Mouse (Mus musculus): ENCODE measurements around the gene Shh. TPM values are rescaled to one million over a fixed set of nuclear protein-coding genes. Genes with fewer than 3 reads are reported as not detected.

Gene Shh
- polyA plus RNA-seq, 1 experiment from 2014 or later, result 1.2 TPM

GRCm38 (mm10) chr5:28476389-28477379 is 9.6 kb upstream of the Shh start:
- no peak for ATAC-seq (ENCODE audit: insufficient number of reproducible peaks, low FRiP score, low TSS enrichment, low read depth)
- 57% methylated on average over 10 of the region's 10 CpGs for WGBS

DNA sequence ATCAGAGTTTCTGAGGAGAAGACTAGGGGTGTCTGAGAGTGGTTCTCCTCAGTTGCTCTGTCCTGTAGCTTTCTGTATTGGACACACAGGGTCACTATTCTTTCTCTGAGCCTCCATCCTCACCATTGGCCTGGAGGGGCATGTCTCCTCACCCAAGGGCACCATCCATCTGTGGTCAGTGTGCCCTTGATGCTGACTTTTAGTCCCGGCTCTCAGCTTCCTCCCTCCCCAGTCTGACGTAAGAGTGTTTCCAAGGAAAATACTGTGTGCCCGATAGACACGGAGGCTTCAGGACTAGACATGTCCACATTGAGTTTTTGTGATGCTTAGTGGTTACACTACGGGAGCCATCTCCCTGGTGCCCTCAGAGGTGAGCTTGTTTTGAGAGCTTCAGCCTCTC is 6.5 kb upstream of the Shh start:
- Histone ChIP-seq H3K36me3 (ENCODE audit: control insufficient read depth, insufficient read depth, low read length) (no peaks in the 10 kb centered on the region), H3K27me3 (ENCODE audit: control insufficient read depth, insufficient read depth, low read length) (peaks cover 8% of the 10 kb centered on the region), H3K4me3 (ENCODE audit: low read depth, low read length) (no peak overlapping the region), H3K4me1 (ENCODE audit: control insufficient read depth, insufficient read depth, low read length) (no peaks in the 10 kb centered on the region), H3K4me2 (ENCODE audit: low read depth, severe bottlenecking) (no peak overlapping the region), H3K9ac (ENCODE audit: low read length) (no peak overlapping the region), H3K27ac (replicated peaks; ENCODE audit: low read depth, low read length) (no peak overlapping the region), H3K9me3 (ENCODE audit: control insufficient read depth, low read length) (no peaks in the 10 kb centered on the region)
- DNase-seq (ENCODE audit: low spot score), result no peak
- no peak for ATAC-seq (ENCODE audit: insufficient number of reproducible peaks, low FRiP score, low TSS enrichment, low read depth)
- WGBS, result 87% methylated on average over 5 of the region's 5 CpGs

More at GRCm38 (mm10) chr5:28476389-28477379, 9.6 kb upstream of the Shh start:
- no peak overlapping the region for H3K4me2 ChIP-seq (ENCODE audit: low read depth, severe bottlenecking)
- peaks cover 2% of the 10 kb centered on the region; the same call in 1 of the 2 replicates for H3K27me3 ChIP-seq (ENCODE audit: control insufficient read depth, insufficient read depth, low read length)
- no peak overlapping the region for H3K4me3 ChIP-seq (ENCODE audit: low read depth, low read length)
- no peaks in the 10 kb centered on the region for H3K9me3 ChIP-seq (ENCODE audit: control insufficient read depth, low read length)
- no peak for DNase-seq (ENCODE audit: low spot score)
- no peak overlapping the region for H3K27ac ChIP-seq (replicated peaks; ENCODE audit: low read depth, low read length)
- H3K36me3 ChIP-seq (ENCODE audit: control insufficient read depth, insufficient read depth, low read length), result no peaks in the 10 kb centered on the region
- H3K9ac ChIP-seq (ENCODE audit: low read length), result no peak overlapping the region
- H3K4me1 ChIP-seq (ENCODE audit: control insufficient read depth, insufficient read depth, low read length), result no peaks in the 10 kb centered on the region

DNA sequence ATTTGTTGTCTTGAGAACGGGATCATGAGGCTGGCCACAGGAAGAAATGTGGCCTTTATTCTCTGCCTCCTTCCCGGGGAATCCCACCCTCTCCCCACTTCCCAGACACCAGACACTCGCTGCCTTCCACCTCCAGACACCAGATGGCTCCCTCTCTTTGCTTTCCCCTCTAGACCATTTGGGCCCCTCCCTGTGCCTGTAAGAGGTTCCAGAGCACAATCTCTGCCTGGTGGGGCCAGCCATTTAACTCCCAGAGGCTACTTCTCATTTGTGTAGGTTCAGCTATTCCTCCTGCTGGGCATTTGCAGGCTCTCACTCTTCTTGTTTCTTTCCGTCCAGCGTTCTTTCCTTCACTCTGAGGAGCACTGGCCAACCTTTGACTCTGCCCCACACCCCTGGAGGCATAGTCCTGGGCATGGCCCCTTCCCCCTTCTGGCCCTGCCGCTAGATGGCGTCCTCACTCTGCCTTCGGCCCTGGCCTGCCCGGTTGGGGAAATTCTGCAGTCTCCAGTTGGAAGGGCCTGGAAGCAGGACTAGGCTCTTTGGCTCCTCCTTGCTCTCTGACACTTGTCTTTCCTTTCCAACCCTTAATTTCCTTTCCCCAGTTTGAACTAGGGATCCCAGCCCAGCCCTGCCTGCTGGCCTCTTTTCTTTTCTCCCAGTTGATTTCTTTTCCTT is 2.6 kb upstream of the Shh start:
- H3K27ac ChIP-seq (replicated peaks; ENCODE audit: low read depth, low read length), result no peak overlapping the region
- WGBS, result 7% methylated on average over 9 of the region's 9 CpGs
- peaks cover 44% of the 10 kb centered on the region for H3K27me3 ChIP-seq (ENCODE audit: control insufficient read depth, insufficient read depth, low read length)
- no peak overlapping the region for H3K4me3 ChIP-seq (ENCODE audit: low read depth, low read length)
- H3K9ac ChIP-seq (ENCODE audit: low read length), result no peak overlapping the region
- H3K36me3 ChIP-seq (ENCODE audit: control insufficient read depth, insufficient read depth, low read length), result no peaks in the 10 kb centered on the region
- no peak overlapping the region for H3K4me2 ChIP-seq (ENCODE audit: low read depth, severe bottlenecking)
- no peaks in the 10 kb centered on the region for H3K9me3 ChIP-seq (ENCODE audit: control insufficient read depth, low read length)
- DNase-seq (ENCODE audit: low spot score) (peak; percentile 69), ATAC-seq (ENCODE audit: insufficient number of reproducible peaks, low FRiP score, low TSS enrichment, low read depth) (no peak)
- H3K4me1 ChIP-seq (ENCODE audit: control insufficient read depth, insufficient read depth, low read length), result peaks cover 9% of the 10 kb centered on the region; the same call in 1 of the 2 replicates

DNA sequence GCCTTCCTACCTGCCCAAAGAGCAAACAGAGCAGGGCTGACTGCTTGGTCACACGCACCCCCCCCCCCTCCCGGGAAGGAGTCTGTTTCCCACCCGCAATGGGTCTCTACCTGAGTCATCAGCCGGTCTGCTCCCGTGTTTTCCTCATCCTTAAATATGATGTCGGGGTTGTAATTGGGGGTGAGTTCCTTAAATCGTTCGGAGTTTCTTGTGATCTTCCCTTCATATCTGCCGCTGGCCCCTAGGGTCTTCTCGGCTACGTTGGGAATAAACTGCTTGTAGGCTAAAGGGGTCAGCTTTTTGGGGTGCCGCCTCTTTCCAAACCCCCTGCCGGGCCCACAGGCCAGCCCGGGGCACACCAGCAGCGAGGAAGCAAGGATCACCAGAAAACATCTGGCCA is 705 bp downstream of the Shh start:
- Histone ChIP-seq H3K9ac (ENCODE audit: low read length) (no peak overlapping the region), H3K27me3 (ENCODE audit: control insufficient read depth, insufficient read depth, low read length) (peaks cover 75% of the 10 kb centered on the region), H3K4me1 (ENCODE audit: control insufficient read depth, insufficient read depth, low read length) (peaks cover 11% of the 10 kb centered on the region; the same call in 1 of the 2 replicates), H3K36me3 (ENCODE audit: control insufficient read depth, insufficient read depth, low read length) (no peaks in the 10 kb centered on the region), H3K4me3 (ENCODE audit: low read depth, low read length) (peak overlapping the region; percentile 20), H3K4me2 (ENCODE audit: low read depth, severe bottlenecking) (peak overlapping the region; percentile 37), H3K9me3 (ENCODE audit: control insufficient read depth, low read length) (no peaks in the 10 kb centered on the region), H3K27ac (replicated peaks; ENCODE audit: low read depth, low read length) (no peak overlapping the region)
- ATAC-seq (ENCODE audit: insufficient number of reproducible peaks, low FRiP score, low TSS enrichment, low read depth), result no peak
- DNase-seq (ENCODE audit: low spot score), result no peak
- 1% methylated on average over 15 of the region's 15 CpGs for WGBS

DNA sequence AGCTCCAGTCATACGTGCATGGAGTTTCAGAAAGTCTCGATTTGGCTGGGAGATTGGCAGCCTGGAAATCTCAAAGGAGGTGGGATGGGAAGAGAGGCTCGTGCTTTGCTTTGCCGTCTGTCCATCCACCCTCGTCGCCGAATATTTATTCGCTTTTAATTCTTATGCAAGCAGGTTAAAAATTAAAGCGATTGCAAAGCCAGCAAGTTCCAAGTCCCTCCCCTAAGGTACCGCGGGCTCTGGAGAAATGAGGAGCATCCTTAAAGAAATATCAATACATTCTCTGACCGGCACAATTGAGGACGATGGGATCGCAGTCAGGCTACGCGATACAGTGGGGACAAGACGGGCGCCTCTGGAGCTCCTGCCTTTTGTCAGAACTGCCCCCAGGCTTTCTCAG is 1.5 kb downstream of the Shh start:
- ATAC-seq (ENCODE audit: insufficient number of reproducible peaks, low FRiP score, low TSS enrichment, low read depth) (no peak), DNase-seq (ENCODE audit: low spot score) (no peak)
- Histone ChIP-seq H3K4me2 (ENCODE audit: low read depth, severe bottlenecking) (peak overlapping the region; percentile 77; the same call in 1 of the 2 replicates), H3K36me3 (ENCODE audit: control insufficient read depth, insufficient read depth, low read length) (no peaks in the 10 kb centered on the region), H3K4me1 (ENCODE audit: control insufficient read depth, insufficient read depth, low read length) (peaks cover 11% of the 10 kb centered on the region; the same call in 1 of the 2 replicates), H3K27ac (replicated peaks; ENCODE audit: low read depth, low read length) (no peak overlapping the region), H3K9me3 (ENCODE audit: control insufficient read depth, low read length) (no peaks in the 10 kb centered on the region), H3K27me3 (ENCODE audit: control insufficient read depth, insufficient read depth, low read length) (peaks cover 83% of the 10 kb centered on the region), H3K4me3 (ENCODE audit: low read depth, low read length) (peak overlapping the region; percentile 41), H3K9ac (ENCODE audit: low read length) (no peak overlapping the region)
- under 1% methylated on average over 18 of the region's 18 CpGs for WGBS

DNA sequence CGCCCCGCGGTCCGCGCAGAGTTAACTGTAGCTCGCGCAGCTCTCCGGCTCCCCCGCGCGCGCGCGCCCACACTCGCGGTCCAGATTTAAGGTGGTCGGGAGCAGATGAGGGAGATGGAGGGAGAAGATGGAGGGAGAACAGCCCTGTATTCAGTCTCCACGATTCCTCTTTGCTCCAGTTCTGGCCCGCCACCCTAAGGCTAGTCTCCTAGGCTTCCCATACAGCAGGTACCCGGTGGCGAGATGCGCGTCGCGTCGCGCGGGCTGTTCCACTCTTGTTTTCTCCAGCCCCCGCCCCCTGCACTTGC is 2.0 kb downstream of the Shh start:
- no peak for ATAC-seq (ENCODE audit: insufficient number of reproducible peaks, low FRiP score, low TSS enrichment, low read depth)
- H3K27me3 ChIP-seq (ENCODE audit: control insufficient read depth, insufficient read depth, low read length), result peaks cover 88% of the 10 kb centered on the region
- DNase-seq (ENCODE audit: low spot score), result no peak
- peak overlapping the region; percentile 77 for H3K4me2 ChIP-seq (ENCODE audit: low read depth, severe bottlenecking)
- no peak overlapping the region for H3K27ac ChIP-seq (replicated peaks; ENCODE audit: low read depth, low read length)
- H3K36me3 ChIP-seq (ENCODE audit: control insufficient read depth, insufficient read depth, low read length), result no peaks in the 10 kb centered on the region
- peak overlapping the region; percentile 41 for H3K4me3 ChIP-seq (ENCODE audit: low read depth, low read length)
- H3K9ac ChIP-seq (ENCODE audit: low read length), result peak overlapping the region; percentile 34; the same call in 1 of the 2 replicates
- 1% methylated on average over 29 of the region's 29 CpGs for WGBS
- no peaks in the 10 kb centered on the region for H3K9me3 ChIP-seq (ENCODE audit: control insufficient read depth, low read length)
- peaks cover 14% of the 10 kb centered on the region; the same call in 1 of the 2 replicates for H3K4me1 ChIP-seq (ENCODE audit: control insufficient read depth, insufficient read depth, low read length)

GRCm38 (mm10) chr5:28464361-28465098 is 2.5 kb downstream of the Shh start:
- no peak overlapping the region for H3K27ac ChIP-seq (replicated peaks; ENCODE audit: low read depth, low read length)
- H3K9me3 ChIP-seq (ENCODE audit: control insufficient read depth, low read length), result no peaks in the 10 kb centered on the region
- DNase-seq (ENCODE audit: low spot score), result peak; percentile 62
- H3K36me3 ChIP-seq (ENCODE audit: control insufficient read depth, insufficient read depth, low read length), result no peaks in the 10 kb centered on the region
- H3K4me3 ChIP-seq (ENCODE audit: low read depth, low read length), result peak overlapping the region; percentile 41
- H3K27me3 ChIP-seq (ENCODE audit: control insufficient read depth, insufficient read depth, low read length), result peaks cover 93% of the 10 kb centered on the region
- ATAC-seq (ENCODE audit: insufficient number of reproducible peaks, low FRiP score, low TSS enrichment, low read depth), result no peak; the same call in 1 of the 2 replicates
- peak overlapping the region; percentile 34 for H3K9ac ChIP-seq (ENCODE audit: low read length)
- peak overlapping the region; percentile 77 for H3K4me2 ChIP-seq (ENCODE audit: low read depth, severe bottlenecking)
- H3K4me1 ChIP-seq (ENCODE audit: control insufficient read depth, insufficient read depth, low read length), result peaks cover 17% of the 10 kb centered on the region; the same call in 1 of the 2 replicates
- under 1% methylated on average over 65 of the region's 76 CpGs for WGBS

- Histone ChIP-seq H3K9ac (ENCODE audit: low read length) (no peak overlapping the region), H3K9me3 (ENCODE audit: control insufficient read depth, low read length) (no peaks in the 10 kb centered on the region), H3K36me3 (ENCODE audit: control insufficient read depth, insufficient read depth, low read length) (no peaks in the 10 kb centered on the region), H3K4me1 (ENCODE audit: control insufficient read depth, insufficient read depth, low read length) (peaks cover 19% of the 10 kb centered on the region; the same call in 1 of the 2 replicates), H3K4me3 (ENCODE audit: low read depth, low read length) (peak overlapping the region; percentile 41; the same call in 1 of the 2 replicates), H3K27me3 (ENCODE audit: control insufficient read depth, insufficient read depth, low read length) (peaks cover 97% of the 10 kb centered on the region), H3K4me2 (ENCODE audit: low read depth, severe bottlenecking) (no peak overlapping the region), H3K27ac (replicated peaks; ENCODE audit: low read depth, low read length) (no peak overlapping the region)
- ATAC-seq (ENCODE audit: insufficient number of reproducible peaks, low FRiP score, low TSS enrichment, low read depth), result no peak
- no peak for DNase-seq (ENCODE audit: low spot score)
- WGBS, result 4% methylated on average over 10 of the region's 10 CpGs
Measured at GRCm38 (mm10) chr5:28463656-28464055, 3.4 kb downstream of the Shh start.

All from limb, embryonic 11.5 days (tissue).